Mouse (Mus musculus): ENCODE data around the gene Atrn.

- TF ChIP-seq POLR2A (IDR thresholded peaks at IDR 0.05; ENCODE audit: borderline replicate concordance, extremely low read depth, low read depth, low read length) (no peak), CTCF (IDR thresholded peaks at IDR 0.05; ENCODE audit: insufficient read depth, low read length) (no peak)
These were observed 154.5 kb downstream of the Atrn start for GRCm38 (mm10) chr2:131060784-131061183.

Data from lung, adult 2 months (tissue).